16 mouse cellular contexts compared by ENCODE assay signal in the genomic region with DNA sequence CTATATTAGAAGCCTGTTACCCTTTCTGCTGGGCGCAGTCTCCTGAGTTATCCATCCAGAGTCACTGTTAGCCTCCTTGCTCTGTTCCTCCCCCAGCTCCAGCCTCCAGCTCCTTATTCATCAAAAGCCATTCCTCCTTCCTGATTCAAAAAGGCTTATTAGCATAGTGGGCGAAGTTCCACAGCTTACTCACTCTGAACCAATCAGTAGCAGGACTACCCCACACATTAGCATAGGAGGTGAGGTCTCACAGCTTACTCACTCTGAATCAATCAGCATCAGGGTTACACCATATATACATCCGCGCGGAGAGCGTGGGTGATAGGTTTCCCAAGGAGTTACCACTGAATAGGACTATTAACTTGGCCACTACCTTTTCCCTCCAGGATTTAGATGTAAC.
A peak's percentile ranks its signal among the peaks of the same experiment; 100 is the strongest.
DNase-seq lines count a peak whose midpoint lies in the region; ATAC-seq lines count a peak whose summit lies in the region.
"Had no signal": no experiment of that assay in that cellular context is flagged by ENCODE, and none has a peak within 500 bp of the region (broad histone marks: within the 10 kb centered on the region; RNA-seq: fewer than 3 reads in every experiment).

No protein-coding gene starts in this region.

- H3K9me3 ChIP-seq in forebrain, embryonic 13.5 days (replicated peaks): no peaks in the 10 kb centered on the region
- H3K9me3 ChIP-seq in forebrain, embryonic 10.5 days: no peaks in the 10 kb centered on the region
- no peaks in the 10 kb centered on the region for H3K9me3 ChIP-seq in liver, embryonic 13.5 days (replicated peaks)
- H3K9me3 ChIP-seq in liver, embryonic 12.5 days (replicated peaks): no peaks in the 10 kb centered on the region
- H3K9me3 ChIP-seq in midbrain, embryonic 15.5 days: no peaks in the 10 kb centered on the region
- H3K9me3 ChIP-seq: heart, embryonic 10.5 days; lung, embryonic 15.5 days; stomach, embryonic 15.5 days had no signal

- WGBS in forebrain, embryonic 13.5 days: 69% methylated on average over 6 of the region's 6 CpGs
- WGBS in forebrain, embryonic 10.5 days: 90% methylated on average over 6 of the region's 6 CpGs
- 90% methylated on average over 6 of the region's 6 CpGs for WGBS in liver, embryonic 13.5 days (ENCODE audit: insufficient replicate concordance)
- 89% methylated on average over 6 of the region's 6 CpGs for WGBS in liver, embryonic 12.5 days (ENCODE audit: insufficient replicate concordance)
- 83% methylated on average over 6 of the region's 6 CpGs for WGBS in midbrain, embryonic 15.5 days

- no peaks in the 10 kb centered on the region for H3K27me3 ChIP-seq in forebrain, embryonic 13.5 days
- H3K27me3 ChIP-seq in forebrain, embryonic 10.5 days (ENCODE audit: poor library complexity, severe bottlenecking): no peaks in the 10 kb centered on the region
- no peaks in the 10 kb centered on the region for H3K27me3 ChIP-seq in liver, embryonic 13.5 days
- H3K27me3 ChIP-seq in liver, embryonic 12.5 days (replicated peaks): no peaks in the 10 kb centered on the region
- no peaks in the 10 kb centered on the region for H3K27me3 ChIP-seq in midbrain, embryonic 15.5 days (replicated peaks)
- H3K27me3 ChIP-seq: lung, embryonic 15.5 days; stomach, embryonic 15.5 days had no signal

- H3K4me2 ChIP-seq in forebrain, embryonic 13.5 days: no peak overlapping the region
- no peak overlapping the region for H3K4me2 ChIP-seq in liver, embryonic 13.5 days
- H3K4me2 ChIP-seq in liver, embryonic 12.5 days: no peak overlapping the region
- H3K4me2 ChIP-seq in midbrain, embryonic 15.5 days: no peak overlapping the region
- H3K4me2 ChIP-seq: lung, embryonic 15.5 days; stomach, embryonic 15.5 days had no signal

- DNase-seq in forebrain, embryonic 10.5 days (ENCODE audit: extremely low spot score, low spot score): no peak
- no peak for DNase-seq in liver, embryonic 13.5 days
- DNase-seq in R1 (ENCODE audit: low read depth, low spot score): peak; percentile 90
- DNase-seq in urinary bladder, adult 18-20 months (ENCODE audit: low spot score in 2 of 2): no peak
- DNase-seq in urinary bladder, adult 2 months (ENCODE audit: low spot score): no peak
- DNase-seq: cerebellum, adult 9-11 months; gastrocnemius, adult 2 months; thymus, postnatal 4 days had no signal

- peaks cover 20% of the 10 kb centered on the region for H3K4me1 ChIP-seq in forebrain, embryonic 13.5 days
- peaks cover 10% of the 10 kb centered on the region for H3K4me1 ChIP-seq in forebrain, embryonic 10.5 days
- H3K4me1 ChIP-seq in liver, embryonic 13.5 days (replicated peaks): peaks cover 61% of the 10 kb centered on the region
- H3K4me1 ChIP-seq in liver, embryonic 12.5 days: peaks cover 58% of the 10 kb centered on the region
- peaks cover 13% of the 10 kb centered on the region for H3K4me1 ChIP-seq in midbrain, embryonic 15.5 days

- no peak overlapping the region for H3K9ac ChIP-seq in forebrain, embryonic 13.5 days
- H3K9ac ChIP-seq in liver, embryonic 13.5 days: 0 out of 2 replicates have a peak overlapping the region, but pooled peaks have one; percentile 10
- H3K9ac ChIP-seq in liver, embryonic 12.5 days: no peak overlapping the region
- no peak overlapping the region for H3K9ac ChIP-seq in midbrain, embryonic 15.5 days
- H3K9ac ChIP-seq: lung, embryonic 15.5 days; stomach, embryonic 15.5 days had no signal

- peak; percentile 76 for ATAC-seq in forebrain, embryonic 13.5 days
- no peak for ATAC-seq in liver, embryonic 13.5 days (ENCODE audit: low read depth)
- ATAC-seq in liver, embryonic 12.5 days: no peak
- 0 out of 2 replicates have a peak, but pooled peaks have one; percentile 37 for ATAC-seq in midbrain, embryonic 15.5 days (replicated peaks)
- ATAC-seq: intestine, embryonic 16.5 days had no signal

- peaks cover 53% of the 10 kb centered on the region for H3K36me3 ChIP-seq in forebrain, embryonic 13.5 days (ENCODE audit: poor library complexity, severe bottlenecking)
- H3K36me3 ChIP-seq in forebrain, embryonic 10.5 days (replicated peaks): peaks cover 81% of the 10 kb centered on the region
- peaks cover 84% of the 10 kb centered on the region for H3K36me3 ChIP-seq in liver, embryonic 13.5 days
- peaks cover 91% of the 10 kb centered on the region for H3K36me3 ChIP-seq in liver, embryonic 12.5 days
- peaks cover 21% of the 10 kb centered on the region; the same call in 1 of the 2 replicates for H3K36me3 ChIP-seq in midbrain, embryonic 15.5 days (replicated peaks)

- H3K4me3 ChIP-seq in forebrain, embryonic 13.5 days: no peak overlapping the region
- no peak overlapping the region for H3K4me3 ChIP-seq in forebrain, embryonic 10.5 days
- H3K4me3 ChIP-seq in liver, embryonic 13.5 days (replicated peaks): no peak overlapping the region
- no peak overlapping the region for H3K4me3 ChIP-seq in liver, embryonic 12.5 days
- no peak overlapping the region for H3K4me3 ChIP-seq in midbrain, embryonic 15.5 days
- H3K4me3 ChIP-seq: gastrocnemius, adult 2 months; heart, embryonic 10.5 days; lung, embryonic 15.5 days; stomach, embryonic 15.5 days had no signal

- no peak overlapping the region for H3K27ac ChIP-seq in forebrain, embryonic 13.5 days
- no peak overlapping the region for H3K27ac ChIP-seq in forebrain, embryonic 10.5 days
- peak overlapping the region; percentile 53; the same call in 1 of the 2 replicates for H3K27ac ChIP-seq in liver, embryonic 13.5 days
- H3K27ac ChIP-seq in liver, embryonic 12.5 days: no peak overlapping the region
- no peak overlapping the region for H3K27ac ChIP-seq in midbrain, embryonic 15.5 days
- H3K27ac ChIP-seq: gastrocnemius, adult 2 months; heart, embryonic 10.5 days; kidney, postnatal 0 days; lung, embryonic 15.5 days; stomach, embryonic 15.5 days had no signal

Comparison
In these comparisons a context has a peak if more than half of its experiments do, and no peak if none do; other contexts are left out.
1. ATAC-seq: peak in forebrain, embryonic 13.5 days (single experiment) and midbrain, embryonic 15.5 days (single experiment); none in liver, embryonic 13.5 days (single experiment) and liver, embryonic 12.5 days (single experiment).